Mouse (Mus musculus) adrenal gland (tissue): ENCODE data around the gene Vdr.

Experiments used
- intact Hi-C: fragments of 180-260 bp; cut with DNase I; formaldehyde crosslinking; loops from one replicate; pipeline ENCODE4 v1.15.1; 2025

Gene Vdr

DNA sequence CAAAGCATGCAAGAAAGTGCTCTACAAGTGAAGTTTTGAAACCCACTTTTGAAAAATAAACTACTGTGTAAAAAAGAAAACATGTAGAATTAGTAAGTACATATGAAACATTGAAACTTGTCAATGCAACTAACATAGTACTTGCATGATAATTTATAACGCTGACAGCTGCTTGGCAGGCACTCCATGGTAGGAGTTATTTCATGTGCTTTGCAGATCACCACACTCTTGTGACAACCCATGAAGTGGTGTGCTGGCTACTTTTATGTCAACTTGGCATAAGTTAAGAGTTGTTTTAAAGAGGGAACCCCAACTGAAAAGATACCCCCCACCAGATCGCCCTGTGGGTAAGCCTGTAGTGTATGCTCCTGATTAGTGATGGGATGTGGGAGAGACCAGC lies 12.0 kb upstream of the Vdr start:
- intact Hi-C loops, result no loop called here

DNA sequence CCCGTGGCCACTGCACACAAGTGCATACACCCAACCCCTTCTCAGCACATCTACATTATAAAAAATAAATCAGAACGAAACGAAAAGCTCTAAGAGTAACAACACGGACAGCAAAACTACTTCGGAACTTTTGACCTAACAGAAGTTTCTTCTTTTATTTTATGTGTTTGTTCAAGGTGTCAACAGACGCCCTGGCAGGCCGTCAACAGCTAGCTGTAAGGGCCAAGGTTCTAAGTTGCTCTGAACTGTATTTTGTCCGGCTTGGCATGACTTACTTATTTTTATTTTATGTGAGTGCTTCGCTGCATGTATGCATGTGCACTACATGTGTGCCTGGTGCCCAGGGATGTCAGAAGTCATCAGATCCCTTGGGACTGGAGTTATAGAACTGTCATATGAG lies 11.4 kb upstream of the Vdr start:
- intact Hi-C loops, result no loop called here

DNA sequence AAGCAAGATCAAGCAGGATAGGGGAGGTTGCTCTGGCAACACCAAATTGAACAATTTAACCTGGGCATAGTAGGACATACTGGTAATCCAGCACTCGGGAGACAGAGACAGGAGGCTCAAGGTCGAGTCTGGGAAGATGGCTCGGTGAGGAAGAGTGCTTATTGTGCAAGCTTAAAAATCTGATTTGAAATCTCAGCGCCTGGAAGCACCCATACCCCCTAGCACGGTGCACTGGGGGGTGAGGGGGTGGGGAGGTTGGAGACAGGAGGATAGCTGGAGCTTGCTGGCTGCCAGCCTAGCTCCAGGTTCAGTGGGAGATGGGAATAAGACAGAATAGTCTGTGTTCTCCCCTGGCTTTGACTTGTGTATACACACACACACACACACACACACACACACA lies 9.9 kb upstream of the Vdr start:
- intact Hi-C loops, result no loop called here

DNA sequence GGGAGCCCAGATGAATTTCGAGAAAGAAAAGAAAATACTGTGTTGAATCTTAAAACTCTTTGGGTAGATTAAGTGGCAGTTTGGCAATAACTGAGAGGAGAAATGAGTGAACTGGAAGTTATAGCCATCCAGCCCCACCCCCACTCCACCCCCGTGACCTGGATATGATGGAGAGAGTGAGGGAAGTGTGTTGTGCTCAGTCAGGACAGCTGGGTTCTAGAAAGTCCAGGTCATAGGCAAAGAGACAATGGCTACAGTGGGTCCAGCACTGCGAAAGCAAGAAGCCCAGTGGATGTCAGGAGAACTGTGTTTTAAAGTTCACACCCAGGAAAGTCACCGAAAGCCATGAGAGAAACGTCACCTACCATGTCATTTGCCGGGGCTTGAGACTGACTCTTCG lies 8.8 kb upstream of the Vdr start:
- intact Hi-C loops, result no loop called here

DNA sequence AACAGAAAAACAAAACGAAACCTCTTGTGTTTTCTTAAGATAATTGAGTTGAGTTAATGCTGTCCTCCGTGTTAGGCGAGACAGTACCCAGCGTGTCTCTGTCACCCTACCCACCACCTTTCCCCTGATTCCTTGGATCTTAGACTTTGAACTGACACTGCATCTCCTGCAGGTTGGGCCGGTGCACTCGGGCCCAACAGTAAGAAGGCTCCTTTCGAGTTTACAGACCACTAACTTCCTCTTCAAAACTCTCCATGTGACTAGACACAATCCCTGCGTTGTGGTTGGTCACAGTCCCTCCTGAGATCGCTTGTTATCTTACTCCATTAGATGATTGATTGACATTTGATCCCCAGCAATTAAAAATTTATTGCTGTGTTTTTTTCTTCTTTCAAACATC lies 7.6 kb upstream of the Vdr start:
- intact Hi-C loops, result no loop called here

DNA sequence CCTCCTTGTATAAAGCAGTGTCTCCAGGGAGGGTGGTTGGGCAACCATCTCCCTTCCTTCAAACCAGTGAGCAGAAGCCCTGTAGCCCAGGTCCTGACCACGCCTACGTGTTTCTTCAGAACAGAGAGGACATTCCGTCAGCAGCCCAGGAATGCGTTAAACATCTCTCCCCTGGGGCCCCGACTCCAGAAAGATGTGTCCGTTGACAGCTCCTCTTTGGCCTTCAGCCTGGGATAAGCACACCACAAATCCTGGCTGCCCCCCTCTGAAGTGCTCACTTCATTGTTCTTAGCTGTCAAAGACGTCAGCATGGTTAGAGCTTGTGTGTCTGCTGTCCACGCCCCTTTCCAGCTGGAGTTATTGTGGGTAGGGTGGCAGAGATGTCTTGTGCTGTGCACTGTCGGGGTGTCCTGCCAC lies 3.9 kb upstream of the Vdr start:
- intact Hi-C loops, result no loop called here

DNA sequence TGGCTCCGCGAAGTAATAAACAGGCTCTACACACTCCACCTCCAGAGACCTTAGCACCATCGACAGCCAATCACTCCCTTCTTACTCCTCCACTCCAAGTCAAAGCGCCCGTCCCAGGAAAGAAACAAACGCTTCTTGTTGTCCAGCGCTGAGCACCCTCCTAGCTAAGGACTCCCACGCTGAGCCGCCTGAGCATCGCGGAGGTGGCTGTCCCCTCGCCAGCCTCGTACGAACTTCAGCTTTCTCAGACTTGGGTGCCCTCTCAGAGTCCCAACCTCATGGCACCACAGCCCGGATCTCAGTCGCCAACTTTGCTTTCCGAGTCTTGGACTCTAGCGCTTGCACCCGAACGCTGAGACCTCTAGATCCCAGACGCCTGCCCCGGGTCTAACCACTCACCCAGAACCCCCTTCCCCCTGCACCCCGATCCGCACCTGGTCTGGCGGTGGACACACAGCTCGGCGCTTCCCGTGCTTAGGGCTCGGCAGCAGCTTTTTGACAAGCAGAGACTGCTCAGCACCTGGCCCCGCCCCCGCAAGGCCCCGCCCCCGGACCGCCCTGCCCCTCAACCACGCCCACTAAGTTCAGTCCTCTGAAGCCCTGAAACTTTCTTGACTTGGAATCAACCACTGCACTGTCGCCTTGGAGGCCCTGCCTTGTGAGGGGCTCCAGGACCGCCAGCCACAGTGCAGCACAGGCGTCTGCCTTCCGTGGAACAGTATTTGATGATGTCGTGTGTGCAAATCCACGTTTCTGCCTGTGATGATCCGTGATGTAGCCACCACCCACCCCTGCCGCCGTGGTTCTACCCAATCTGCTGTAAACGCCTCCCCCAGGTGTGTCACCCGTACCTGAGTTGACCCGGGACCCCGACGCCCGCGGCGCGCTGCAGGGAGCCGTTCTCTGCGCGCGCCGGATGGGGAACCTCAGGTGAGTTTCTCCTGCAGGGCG lies 2.4 kb downstream of the Vdr start:
- intact Hi-C loops, result no loop called here

DNA sequence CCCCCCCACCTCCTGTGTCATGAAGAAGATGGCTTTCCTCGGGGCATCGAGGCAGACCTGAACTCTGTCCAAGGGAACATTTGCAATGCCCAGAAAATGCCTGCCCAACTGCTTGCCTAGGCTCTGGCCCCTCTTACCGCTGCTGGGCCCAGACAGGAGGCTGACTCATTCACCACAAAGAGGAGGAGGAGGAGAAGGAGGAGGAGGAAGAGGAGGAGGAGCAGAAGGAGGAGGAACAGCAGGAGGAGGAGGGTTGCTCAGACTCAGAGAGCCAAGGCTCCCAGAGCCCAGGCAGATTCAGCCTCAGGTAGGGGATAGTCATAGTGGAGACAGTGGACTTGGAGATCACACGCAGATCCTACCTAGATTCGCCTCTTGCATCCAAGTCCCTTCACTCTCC lies 3.2 kb downstream of the Vdr start:
- intact Hi-C loops, result no loop called here

DNA sequence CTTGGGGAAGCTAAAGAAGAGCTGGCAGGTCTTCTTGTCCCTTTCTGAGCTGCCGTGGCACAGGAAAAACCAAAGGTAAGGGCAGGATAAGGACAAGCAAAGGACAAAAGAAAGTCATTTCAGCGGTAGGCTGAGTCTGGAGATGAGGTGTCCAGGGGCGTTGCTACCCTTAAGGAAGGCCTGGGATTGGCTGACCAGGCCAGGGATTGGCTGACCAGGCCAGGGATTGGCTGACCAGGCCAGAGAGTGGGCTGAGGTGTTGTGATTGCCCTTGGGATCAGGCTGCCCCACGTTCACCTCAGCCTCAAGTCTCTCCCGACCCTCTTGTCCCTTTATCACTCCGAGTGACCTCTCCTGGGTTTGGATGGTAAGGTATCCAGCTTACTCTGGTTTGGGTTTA lies 5.1 kb downstream of the Vdr start:
- intact Hi-C loops, result no loop called here

DNA sequence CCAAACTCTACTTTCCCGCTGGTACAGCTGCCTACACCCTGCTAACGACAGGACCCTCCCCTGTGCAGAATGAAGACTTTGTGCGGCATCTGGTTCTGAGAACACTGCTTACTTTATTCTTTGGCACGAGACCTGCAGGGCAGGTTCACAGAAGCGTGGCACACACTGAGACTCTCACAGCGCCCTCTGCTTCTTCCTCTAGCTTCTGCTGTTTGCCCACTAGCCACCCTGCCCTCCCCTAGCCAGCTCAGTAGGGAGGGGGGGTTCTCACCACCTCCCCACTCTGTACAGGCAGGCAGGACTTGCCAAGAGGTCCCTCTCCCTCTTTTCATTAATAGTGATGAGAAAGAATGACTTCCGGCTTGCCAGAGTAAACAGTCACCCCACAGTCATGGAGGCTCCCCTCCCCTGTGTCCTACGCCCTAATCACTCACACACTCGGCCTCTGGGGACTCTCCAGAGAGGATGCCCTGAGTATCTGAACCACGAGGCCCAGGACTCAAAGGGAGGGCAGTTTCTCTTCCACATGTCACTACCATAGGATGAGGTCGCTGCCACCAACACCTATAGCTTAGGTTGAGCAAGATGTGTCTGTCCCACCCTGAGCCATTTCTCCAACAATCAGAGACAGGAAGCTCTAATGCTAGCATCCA lies 6.0 kb downstream of the Vdr start:
- intact Hi-C loops, result no loop called here

DNA sequence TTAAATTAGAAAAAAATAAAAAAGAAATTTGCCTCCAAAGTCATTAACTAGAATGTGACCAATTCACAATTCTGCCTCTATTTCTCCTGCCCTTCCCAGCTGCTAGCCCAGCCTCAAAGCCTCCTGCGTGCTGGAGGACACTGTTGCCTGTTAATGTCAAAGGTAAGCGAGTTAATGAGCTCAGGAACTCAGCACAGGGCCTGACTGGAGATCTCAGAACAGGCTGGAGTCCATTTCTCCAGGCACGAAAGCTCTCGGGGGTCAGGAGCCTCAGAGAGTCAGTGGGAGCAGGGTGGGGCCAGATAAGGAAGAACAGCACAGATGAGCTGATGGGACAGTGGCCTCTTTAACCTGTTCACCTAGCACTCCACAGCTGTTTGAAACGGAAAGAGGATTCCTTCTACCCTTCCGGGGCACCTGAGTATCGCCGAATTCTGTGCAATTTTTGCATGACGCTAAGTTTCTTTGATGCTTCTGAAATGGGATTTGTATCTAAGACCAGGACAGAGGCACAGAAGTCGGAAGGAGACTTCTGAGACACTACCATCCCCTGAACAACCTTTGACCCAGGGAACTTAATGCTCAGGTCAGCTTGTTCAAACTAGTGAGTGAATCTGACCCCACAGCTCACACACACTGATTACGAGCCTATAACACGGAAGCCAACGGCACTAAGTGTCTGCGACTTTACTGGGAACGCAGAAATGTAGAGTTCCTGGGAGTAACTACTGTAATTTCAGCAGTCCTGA lies 7.0 kb downstream of the Vdr start:
- intact Hi-C loops, result no loop called here

DNA sequence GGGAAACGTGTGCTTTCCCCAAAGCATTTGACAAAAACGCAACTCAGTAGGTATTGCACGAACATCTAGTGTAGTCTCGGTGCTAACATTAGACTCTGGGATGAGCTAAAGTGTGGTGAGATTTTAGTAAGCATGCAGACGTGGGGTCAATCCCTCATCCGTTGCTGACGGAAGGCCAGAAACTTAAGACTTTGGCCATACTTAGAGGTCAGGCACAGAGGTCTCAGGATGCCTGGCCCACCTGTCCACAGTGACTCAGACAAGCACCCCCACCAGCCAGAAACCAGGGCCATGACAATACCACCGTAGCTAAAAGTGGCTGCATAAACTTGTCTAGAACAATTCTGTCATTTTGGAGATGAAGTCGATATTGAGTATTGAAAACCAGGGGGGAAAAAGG lies 9.4 kb downstream of the Vdr start:
- intact Hi-C loops, result no loop called here

DNA sequence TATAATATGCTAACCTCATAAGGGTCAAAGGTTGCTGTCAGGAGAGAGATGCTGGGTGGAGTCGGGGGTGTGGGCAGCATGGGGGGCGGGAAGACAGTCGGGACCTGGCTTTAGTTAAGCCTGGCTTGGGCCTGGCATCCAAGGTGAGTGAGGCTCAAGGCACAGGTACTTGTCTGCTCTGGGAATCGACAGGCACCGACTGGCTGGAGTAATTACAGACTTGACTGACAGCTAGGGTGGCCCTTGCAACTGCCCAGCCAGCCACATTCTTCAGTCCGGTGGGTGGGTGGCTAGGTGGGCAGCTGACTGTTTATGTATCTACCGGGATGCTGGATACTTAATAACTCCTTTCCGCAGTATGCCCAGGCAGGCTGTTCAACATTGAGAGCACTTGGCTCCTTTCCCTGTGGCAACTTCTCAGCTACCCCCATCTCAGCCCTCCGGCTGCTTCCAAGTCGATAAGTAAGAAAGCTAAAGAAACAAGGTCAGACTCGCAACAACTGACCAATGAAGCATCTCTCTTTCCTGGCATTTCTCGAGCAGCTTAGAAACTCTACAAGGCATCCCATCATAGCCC lies 10.0 kb downstream of the Vdr start:
- intact Hi-C loops, result no loop called here

DNA sequence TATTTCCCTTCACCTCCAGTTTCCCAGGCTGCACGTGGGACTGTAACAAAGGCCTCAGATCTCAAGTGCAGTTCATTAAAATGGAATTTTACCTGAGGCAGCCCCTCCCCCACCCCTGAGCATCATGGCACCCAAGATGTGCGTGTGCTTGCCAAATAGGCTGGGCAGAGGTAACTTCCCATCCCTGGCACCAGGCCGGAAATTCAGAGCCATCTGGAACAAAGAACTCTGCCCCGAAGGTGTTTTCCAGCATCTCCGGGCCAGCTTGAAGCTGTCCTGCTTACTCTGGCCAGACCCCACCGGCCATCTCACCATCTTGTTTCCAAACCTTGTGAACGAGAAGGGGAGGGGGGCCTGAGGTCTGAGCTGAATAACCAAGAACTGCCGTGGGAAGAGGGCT lies 10.7 kb downstream of the Vdr start:
- intact Hi-C loops, result no loop called here

DNA sequence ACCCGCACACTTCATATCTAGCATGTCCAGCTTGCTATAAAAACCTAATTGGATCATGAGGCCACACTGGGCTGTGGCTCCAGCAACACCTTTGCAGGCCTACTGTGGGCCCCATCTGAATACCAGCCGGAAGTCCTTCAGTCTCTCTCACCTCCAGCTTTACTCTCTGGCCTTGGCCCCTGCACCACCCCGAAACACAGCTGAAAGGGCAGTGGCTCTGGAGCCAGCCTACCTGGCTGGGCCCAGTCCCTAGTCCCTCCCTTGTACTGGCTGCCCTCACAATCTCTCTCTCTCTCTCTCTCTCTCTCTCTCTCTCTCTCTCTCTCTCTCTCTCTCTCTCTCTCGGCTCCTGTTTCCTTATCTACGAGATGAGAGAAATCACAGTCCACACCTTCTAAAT lies 11.6 kb downstream of the Vdr start:
- intact Hi-C loops, result no loop called here

DNA sequence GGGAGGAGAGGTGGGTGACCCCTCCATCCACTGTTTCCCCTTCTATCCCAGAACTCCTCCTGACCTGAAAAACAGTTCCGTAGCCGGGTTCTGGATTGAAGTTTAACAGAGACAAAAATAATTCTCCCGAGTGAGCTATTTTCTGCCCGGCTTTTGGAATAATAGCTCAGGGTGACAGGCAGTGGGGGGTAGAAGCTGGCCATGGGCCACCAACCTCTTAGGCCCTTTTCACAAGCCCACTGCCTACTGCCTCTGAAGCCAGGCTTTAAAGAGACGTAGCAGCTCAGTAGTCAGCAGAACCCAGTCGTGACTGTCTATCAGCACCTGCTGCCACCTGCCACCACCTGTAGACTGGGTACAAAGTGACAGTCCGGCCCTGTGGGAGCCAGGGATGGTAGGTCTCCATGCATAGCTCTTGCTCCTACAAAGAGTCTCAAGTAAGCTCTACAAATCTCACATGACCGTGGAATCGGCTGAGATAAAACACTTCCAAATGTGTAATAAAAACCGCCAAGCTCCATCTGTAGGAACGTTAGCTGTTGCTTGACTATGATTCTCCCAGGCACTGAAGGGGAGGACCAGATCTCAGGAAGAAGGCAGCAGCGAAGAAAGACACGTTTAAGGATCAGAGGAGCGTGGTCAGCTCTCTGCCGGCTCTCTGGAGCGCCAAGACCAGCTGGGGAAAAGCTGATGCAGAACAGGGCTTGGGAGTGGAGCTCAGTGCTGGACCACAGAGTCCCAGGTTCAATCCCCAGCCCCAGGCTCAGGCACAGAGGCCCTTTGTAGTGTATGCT lies 13.4 kb downstream of the Vdr start:
- intact Hi-C loops, result no loop called here

DNA sequence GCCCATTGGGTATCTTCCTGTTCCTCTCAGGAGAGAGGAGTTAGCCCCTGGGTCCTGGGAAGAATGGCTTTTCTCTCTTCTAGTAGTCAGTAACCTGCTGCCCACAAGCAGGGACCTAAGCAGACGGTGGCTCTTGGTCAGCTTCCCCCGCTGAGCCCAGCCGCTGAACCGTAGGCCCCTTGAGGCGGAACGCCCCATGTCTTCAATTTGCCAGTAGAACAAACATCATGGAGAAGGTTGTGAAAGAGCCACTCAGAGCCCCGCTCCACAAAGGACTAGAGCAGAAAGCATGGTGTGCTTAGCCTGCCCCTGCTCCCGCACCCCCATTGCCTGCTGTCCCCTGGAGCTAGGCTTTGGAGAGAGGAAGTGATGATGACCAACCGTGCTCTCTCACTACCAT lies 14.1 kb downstream of the Vdr start:
- intact Hi-C loops, result no loop called here

DNA sequence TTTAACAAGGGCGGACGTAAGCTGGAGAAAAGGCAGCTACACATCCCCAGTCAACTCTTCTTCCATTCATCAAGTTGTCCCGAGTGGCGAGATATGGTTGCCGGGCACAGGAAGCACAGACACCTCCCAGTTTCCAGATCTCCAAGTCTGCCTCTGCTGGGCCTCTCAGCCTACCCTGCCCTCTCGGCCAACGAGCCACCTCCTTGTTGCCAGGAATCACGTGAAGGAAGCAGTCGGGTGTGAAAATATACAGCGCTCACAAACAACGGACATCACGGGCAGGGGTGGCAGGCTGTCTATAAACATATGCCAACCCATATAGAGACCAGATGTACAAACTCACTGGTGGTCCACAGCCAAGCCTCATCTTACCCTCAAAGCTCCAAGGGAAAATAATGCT lies 14.6 kb downstream of the Vdr start:
- intact Hi-C loops, result no loop called here

DNA sequence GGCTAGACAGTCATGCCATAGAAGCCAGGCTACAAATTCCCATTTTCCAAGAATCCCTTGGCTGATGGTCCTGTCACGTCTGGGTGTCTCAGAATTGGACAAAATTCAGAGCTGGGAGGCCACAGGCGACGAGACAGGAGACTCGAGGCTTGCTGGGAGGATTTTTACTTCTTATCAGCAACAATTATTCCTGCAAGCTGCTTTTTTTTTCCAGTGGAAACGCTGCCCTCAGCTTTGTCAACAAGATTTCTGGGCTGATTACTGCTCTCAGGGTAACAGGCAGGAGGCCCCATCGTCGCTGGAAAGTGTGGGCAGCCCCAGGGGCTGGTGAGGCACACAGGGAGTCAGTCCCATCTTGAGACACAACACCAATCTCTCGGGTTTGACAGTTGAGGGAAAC lies 17.9 kb downstream of the Vdr start:
- intact Hi-C loops, result no loop called here

DNA sequence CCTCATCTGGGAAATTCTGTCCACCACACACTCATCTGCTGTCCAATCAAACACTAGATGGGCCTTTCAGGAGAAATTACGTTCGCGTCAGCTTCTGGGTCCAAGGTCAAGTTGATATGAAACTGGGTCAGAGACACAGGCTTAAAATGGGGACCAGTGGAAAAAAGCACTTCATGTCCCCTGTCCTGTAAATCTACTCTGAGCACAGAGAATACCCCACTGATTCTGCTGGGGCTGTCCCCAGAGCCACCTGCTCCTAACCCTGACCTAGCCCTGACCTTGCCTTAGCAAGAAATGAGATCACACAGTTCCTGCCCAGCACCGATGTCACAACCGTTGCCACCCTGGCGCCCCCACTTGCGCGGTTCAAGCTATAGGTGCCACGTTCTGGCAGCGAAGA lies 20.0 kb downstream of the Vdr start:
- intact Hi-C loops, result no loop called here

DNA sequence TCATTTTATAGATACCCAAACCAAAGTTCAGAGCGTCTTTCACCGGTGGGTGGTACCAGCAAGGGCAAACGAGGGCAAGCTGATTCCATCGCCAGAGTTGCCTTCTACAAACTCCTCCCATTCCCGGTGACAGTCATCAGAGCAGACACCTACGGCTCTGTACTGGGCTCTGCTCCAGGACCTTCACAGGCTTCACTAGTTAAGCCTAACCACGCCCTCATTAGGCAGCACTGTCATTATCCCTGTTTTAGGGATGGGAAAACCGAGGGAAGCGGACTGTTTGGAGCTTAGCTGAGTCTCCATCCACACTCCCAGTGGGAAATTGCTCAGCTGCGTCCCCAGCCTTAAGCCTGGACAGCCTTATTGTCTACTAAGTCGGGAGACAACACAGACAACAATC lies 20.4 kb downstream of the Vdr start:
- intact Hi-C loops, result no loop called here
